Mouse (Mus musculus) neural tube, embryonic 14.5 days (tissue): ENCODE results near the gene Cnnm2. TPM values are rescaled to one million over a fixed set of nuclear protein-coding genes. Genes with fewer than 3 reads are reported as not detected.

Experiments used
- ATAC-seq: fragments of 200-750 bp; cut with Nextera tagmentation; 2 replicates; pipeline ENCODE4 v1.8.0; 2017; ENCODE audit warnings: low read depth, mild to moderate bottlenecking, moderate TSS enrichment, moderate library complexity
- H3K27ac ChIP-seq: fragments of 300-500 bp; sonication (generic); 2 replicates; pipeline ENCODE4 v1.5.1; 2014; ENCODE audit warnings: low read depth, mild to moderate bottlenecking, control low read depth, low read length, moderate library complexity, mixed read lengths
- H3K27me3 ChIP-seq: fragments of 300-500 bp; sonication (generic); 2 replicates; pipeline ENCODE4 v1.6.1; 2014; ENCODE audit warnings: low read length; ENCODE audit not compliant: control insufficient read depth, insufficient read depth
- H3K36me3 ChIP-seq: fragments of 300-500 bp; sonication (generic); 2 replicates; pipeline ENCODE4 v1.6.1; 2014; ENCODE audit warnings: low read length, mixed read lengths; ENCODE audit not compliant: control insufficient read depth, insufficient read depth
- H3K4me1 ChIP-seq: fragments of 300-500 bp; sonication (generic); 2 replicates; pipeline ENCODE4 v1.6.1; 2014; ENCODE audit warnings: low read length; ENCODE audit not compliant: control insufficient read depth, insufficient read depth
- H3K4me2 ChIP-seq: fragments of 300-500 bp; sonication (generic); 2 replicates; pipeline ENCODE4 v1.6.1; 2014; ENCODE audit warnings: mild to moderate bottlenecking, low read depth, low read length, control low read depth
- H3K4me3 ChIP-seq: fragments of 300-500 bp; sonication (generic); 2 replicates; pipeline ENCODE4 v1.5.1; 2014; ENCODE audit warnings: low read depth, low read length, control low read depth, mixed read lengths
- H3K9ac ChIP-seq: fragments of 300-500 bp; sonication (generic); replicated peaks from 2 replicates; pipeline ENCODE4 v1.6.1; 2014; ENCODE audit warnings: low read depth, mild to moderate bottlenecking, control low read depth, low read length, mixed read lengths
- H3K9me3 ChIP-seq: fragments of 300-500 bp; sonication (generic); 2 replicates; pipeline ENCODE4 v1.6.1; 2016; ENCODE audit warnings: low read length; ENCODE audit not compliant: control insufficient read depth
- WGBS: fragments of 180-500 bp; shearing (Covaris S2); extraction: QIAGEN DNeasy Blood & Tissue Kit; methylation state at CpG from one replicate; pipeline ENCODE4 v1.1.7; 2014; 5-methylcytosine and 5-hydroxymethylcytosine counted together
- polyA plus RNA-seq: library from polyadenylated mRNA; unstranded; fragments of >200 nt; fragmentation: Nextera tagmentation; extraction: Ambion mirVana; gene quantifications from 2 replicates; pipeline ENCODE4 v1.2.1, GENCODE M21; 2014

The Cnnm2 gene
- polyA plus RNA-seq, 1 experiment from 2014 or later = 11.7 TPM

DNA sequence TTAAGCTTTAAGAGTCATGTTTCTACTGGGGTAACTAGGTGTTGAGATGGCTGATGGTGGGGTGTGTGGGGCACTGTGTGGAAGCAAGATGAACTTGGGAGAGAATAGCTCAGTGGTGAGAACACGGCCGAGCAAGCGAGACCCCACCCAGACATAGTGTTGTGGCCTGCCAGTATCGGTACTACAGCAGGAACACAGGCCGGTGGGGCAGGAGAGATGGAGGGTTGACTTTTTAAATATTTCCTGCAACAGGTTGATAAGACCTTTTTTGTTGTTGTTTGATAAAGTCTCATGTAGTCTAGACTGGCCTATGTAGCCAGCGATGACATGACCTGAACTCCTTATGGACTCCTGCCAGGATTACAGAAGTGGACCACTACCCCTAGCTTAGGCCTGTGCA is 139.4 kb downstream of the Cnnm2 start:
- no peaks in the 10 kb centered on the region for H3K4me1 ChIP-seq
- H3K4me3 ChIP-seq = no peak overlapping the region
- no peaks in the 10 kb centered on the region for H3K27me3 ChIP-seq
- 94% methylated on average over 6 of the region's 6 CpGs for WGBS
- no peak overlapping the region for H3K4me2 ChIP-seq
- H3K9me3 ChIP-seq = no peaks in the 10 kb centered on the region
- no peak for ATAC-seq
- H3K36me3 ChIP-seq = peaks cover 15% of the 10 kb centered on the region; the same call in 1 of the 2 replicates
- H3K9ac ChIP-seq = no peak overlapping the region
- H3K27ac ChIP-seq = no peak overlapping the region

DNA sequence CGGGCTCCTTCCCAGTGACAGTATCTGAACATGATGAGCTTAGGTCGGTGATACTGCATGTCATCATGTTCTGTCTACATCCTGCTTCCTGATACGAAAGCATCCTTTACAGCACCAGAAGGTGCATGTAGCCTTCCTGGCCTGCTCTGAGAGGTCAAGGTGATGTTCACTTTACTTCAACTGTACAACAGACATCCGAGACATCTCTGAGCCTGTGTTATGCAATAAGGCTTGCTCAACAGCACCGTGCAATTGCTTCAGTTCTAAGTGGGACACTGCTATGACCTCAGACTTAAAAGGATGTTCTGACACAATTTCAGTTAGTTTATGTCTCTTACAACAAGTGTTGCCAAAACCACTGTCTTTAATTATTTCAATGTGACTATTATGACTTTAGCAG is 139.9 kb downstream of the Cnnm2 start:
- Histone ChIP-seq H3K9ac (no peak overlapping the region), H3K27me3 (no peaks in the 10 kb centered on the region), H3K4me3 (no peak overlapping the region), H3K4me1 (no peaks in the 10 kb centered on the region), H3K27ac (no peak overlapping the region), H3K4me2 (no peak overlapping the region), H3K36me3 (peaks cover 12% of the 10 kb centered on the region; the same call in 1 of the 2 replicates), H3K9me3 (no peaks in the 10 kb centered on the region)
- WGBS = 90% methylated on average over 5 of the region's 5 CpGs
- ATAC-seq = no peak

DNA sequence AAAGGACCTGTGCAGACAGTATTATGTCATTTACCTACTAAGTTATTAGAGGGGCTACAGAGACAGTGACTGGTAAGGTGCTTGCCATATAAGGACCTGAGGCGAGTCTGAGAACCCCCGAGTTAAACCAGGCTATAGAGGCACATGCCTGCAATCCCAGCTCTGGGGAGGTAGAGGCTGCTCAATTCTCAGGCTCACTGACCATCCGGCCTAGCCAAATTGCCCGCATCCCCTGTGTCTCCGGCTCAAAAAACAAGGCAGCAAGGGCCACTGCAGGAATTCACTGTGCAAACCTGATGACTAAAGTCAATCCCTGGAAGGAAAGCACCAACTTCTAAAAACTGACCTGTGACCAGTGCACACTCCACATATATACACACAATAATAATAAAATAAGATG is 142.0 kb downstream of the Cnnm2 start:
- H3K27ac ChIP-seq = no peak overlapping the region
- H3K4me2 ChIP-seq = no peak overlapping the region
- no peaks in the 10 kb centered on the region for H3K9me3 ChIP-seq
- WGBS = 94% methylated on average over 5 of the region's 5 CpGs
- ATAC-seq = no peak
- H3K27me3 ChIP-seq = no peaks in the 10 kb centered on the region
- no peak overlapping the region for H3K9ac ChIP-seq
- H3K4me3 ChIP-seq = no peak overlapping the region
- H3K4me1 ChIP-seq = no peaks in the 10 kb centered on the region
- no peaks in the 10 kb centered on the region for H3K36me3 ChIP-seq

DNA sequence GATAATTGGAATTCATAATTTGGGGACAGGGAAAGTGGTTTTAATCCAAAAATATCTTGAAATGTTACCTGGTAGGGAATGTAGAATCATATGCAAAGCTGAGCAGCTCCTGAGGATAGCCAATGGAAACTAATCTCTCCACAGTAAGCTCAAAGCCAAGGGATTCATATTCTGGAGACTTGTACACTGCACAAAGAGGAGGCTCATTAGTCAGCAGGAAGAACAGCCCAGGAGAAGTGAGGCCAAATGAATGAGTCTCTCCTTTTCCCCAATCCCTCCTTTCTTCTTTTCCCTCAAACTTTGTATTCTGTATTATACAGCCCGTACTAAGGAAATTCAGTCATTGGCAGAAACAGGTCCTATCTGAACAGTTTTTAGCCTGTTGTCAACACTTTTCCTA is 143.5 kb downstream of the Cnnm2 start:
- Histone ChIP-seq H3K27ac (no peak overlapping the region), H3K4me1 (no peaks in the 10 kb centered on the region), H3K9ac (no peak overlapping the region), H3K36me3 (no peaks in the 10 kb centered on the region), H3K4me3 (no peak overlapping the region), H3K4me2 (no peak overlapping the region), H3K27me3 (no peaks in the 10 kb centered on the region), H3K9me3 (no peaks in the 10 kb centered on the region)
- no peak for ATAC-seq
- 100% methylated on average over 1 of the region's 1 CpGs for WGBS

DNA sequence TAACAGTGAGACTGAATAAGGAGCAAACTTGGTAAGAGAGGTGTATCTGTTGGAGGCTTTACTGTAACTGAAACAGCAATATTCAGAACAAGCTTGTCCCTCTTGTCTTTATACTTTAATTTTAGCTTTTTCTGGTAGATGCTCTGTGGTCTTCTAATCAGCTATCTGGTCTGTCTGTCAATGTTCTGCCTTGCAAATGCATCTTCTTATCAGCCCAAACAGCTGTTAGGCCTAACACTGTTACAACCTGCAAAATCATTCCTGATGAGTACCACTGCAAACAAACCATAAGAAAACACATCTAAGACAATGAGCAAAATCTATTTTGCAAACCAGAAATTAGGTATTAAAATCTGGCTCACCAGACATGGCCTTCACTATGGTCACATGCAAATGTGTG is 144.0 kb downstream of the Cnnm2 start:
- H3K27me3 ChIP-seq = no peaks in the 10 kb centered on the region
- ATAC-seq = no peak
- no peak overlapping the region for H3K27ac ChIP-seq
- H3K4me2 ChIP-seq = no peak overlapping the region
- H3K9me3 ChIP-seq = no peaks in the 10 kb centered on the region
- no peak overlapping the region for H3K9ac ChIP-seq
- no peaks in the 10 kb centered on the region for H3K36me3 ChIP-seq
- no peaks in the 10 kb centered on the region for H3K4me1 ChIP-seq
- no peak overlapping the region for H3K4me3 ChIP-seq

DNA sequence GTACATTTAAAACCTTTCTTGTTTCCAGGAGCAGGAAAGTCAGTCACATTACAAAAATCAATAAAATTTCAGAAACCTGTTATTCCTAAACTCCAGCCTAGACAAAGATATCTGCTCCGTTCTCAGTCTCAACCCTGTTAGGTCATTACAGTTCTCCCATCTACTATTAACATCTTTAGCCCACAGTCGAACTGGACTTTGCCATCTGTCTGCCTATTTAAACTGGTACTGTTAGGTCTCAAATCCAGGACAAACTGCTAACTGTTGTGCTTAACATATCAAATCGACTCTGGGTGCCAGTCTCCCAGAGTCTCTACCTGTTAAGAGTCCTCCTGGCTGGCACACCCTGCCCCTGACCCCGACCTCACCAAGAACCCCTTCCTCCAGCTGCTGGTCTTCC is 144.6 kb downstream of the Cnnm2 start:
- H3K9ac ChIP-seq = no peak overlapping the region
- H3K9me3 ChIP-seq = no peaks in the 10 kb centered on the region
- H3K4me1 ChIP-seq = no peaks in the 10 kb centered on the region
- ATAC-seq = no peak
- H3K4me3 ChIP-seq = no peak overlapping the region
- no peak overlapping the region for H3K4me2 ChIP-seq
- 84% methylated on average over 4 of the region's 4 CpGs for WGBS
- no peaks in the 10 kb centered on the region for H3K36me3 ChIP-seq
- H3K27ac ChIP-seq = no peak overlapping the region
- no peaks in the 10 kb centered on the region for H3K27me3 ChIP-seq

DNA sequence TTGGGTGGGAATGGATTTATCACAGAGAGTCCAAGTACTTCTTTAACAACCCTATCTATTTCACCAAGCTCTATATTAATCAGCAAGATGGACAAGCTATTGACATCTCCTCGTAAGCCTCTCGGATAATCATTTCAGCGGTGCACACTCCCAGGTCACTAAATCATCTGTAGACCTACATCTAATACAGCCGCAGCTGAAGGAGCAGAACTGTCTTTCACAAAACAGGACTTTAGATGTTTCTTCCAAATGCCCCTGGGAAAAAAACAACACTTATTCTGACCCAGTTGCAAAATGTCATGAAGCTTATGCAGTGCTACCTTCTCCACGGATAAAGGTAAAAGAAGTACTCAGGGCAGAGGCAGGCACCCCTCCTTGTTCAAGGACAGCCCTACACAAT is 146.8 kb downstream of the Cnnm2 start:
- Histone ChIP-seq H3K27ac (no peak overlapping the region), H3K9ac (no peak overlapping the region), H3K4me1 (no peaks in the 10 kb centered on the region), H3K27me3 (no peaks in the 10 kb centered on the region), H3K36me3 (no peaks in the 10 kb centered on the region), H3K4me3 (no peak overlapping the region), H3K4me2 (no peak overlapping the region), H3K9me3 (no peaks in the 10 kb centered on the region)
- WGBS = 71% methylated on average over 5 of the region's 5 CpGs
- ATAC-seq = no peak

DNA sequence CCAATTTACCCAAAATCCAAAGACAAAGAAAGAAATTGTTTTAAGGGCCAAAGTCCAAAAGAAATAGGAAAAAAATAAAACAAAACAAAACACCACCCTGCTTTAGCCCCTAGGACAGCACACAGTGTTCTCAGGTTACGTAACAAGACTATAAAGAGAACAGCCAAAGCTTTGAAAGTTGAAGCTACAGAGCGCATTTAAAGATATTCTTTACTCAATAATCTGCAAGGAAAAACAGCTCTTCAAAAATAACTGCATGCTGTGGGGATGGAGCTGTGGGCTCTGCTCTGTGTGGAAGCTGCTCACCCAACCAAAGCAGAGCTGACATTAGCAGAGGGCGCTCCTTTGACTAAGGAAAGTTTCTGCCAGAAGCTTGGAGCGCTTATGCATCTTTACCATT is 147.6 kb downstream of the Cnnm2 start:
- H3K27me3 ChIP-seq = no peaks in the 10 kb centered on the region

DNA sequence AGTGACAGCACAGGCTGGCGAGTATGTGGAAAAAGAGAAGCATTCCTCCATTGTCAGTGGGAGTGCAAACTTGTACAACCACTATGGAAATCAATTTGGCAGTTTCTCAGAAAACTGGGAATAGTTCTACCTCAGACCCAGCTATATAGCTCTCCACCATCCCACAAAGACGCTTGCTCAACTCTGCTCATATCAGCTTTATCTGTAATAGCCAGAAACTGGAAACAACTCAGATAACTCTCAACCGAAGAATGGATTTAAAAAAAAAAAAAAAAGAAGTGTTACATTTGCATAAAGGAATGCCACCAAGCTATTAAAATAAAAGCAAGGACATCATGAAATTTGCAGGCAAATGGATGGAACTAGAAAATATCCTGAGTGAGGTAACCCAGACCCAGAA is 150.1 kb downstream of the Cnnm2 start:
- ATAC-seq = no peak
- Histone ChIP-seq H3K9me3 (no peaks in the 10 kb centered on the region), H3K4me2 (no peak overlapping the region), H3K27me3 (no peaks in the 10 kb centered on the region), H3K4me1 (no peaks in the 10 kb centered on the region), H3K9ac (no peak overlapping the region), H3K36me3 (no peaks in the 10 kb centered on the region), H3K4me3 (no peak overlapping the region), H3K27ac (no peak overlapping the region)
- 93% methylated on average over 3 of the region's 3 CpGs for WGBS

More for the DNA sequence above, 147.6 kb downstream of the Cnnm2 start:
- Histone ChIP-seq H3K9me3 (no peaks in the 10 kb centered on the region), H3K4me3 (no peak overlapping the region), H3K4me1 (no peaks in the 10 kb centered on the region), H3K4me2 (no peak overlapping the region), H3K9ac (no peak overlapping the region), H3K27ac (no peak overlapping the region), H3K36me3 (no peaks in the 10 kb centered on the region)
- no peak for ATAC-seq
- 64% methylated on average over 4 of the region's 4 CpGs for WGBS

DNA sequence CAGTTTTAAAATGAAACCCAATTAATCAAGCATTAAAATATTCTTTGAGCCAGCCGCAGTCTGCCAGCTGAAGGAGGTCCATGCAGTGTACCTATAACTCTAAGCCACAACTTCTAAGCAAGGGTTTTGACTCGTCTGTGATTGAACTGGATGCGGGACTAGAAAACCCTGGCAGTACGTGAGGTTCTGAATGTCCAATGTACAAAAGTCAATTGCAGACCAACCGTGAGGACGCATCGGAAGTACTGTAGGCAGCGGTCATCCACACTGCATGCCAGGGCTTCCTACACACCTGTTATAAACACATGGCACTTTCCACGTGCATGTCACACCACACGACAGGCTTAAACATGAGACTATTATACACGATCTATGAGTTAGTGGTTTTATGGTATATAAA is 152.2 kb downstream of the Cnnm2 start:
- no peak overlapping the region for H3K4me3 ChIP-seq
- no peak for ATAC-seq
- H3K27me3 ChIP-seq = no peaks in the 10 kb centered on the region
- H3K9ac ChIP-seq = no peak overlapping the region
- 97% methylated on average over 11 of the region's 11 CpGs for WGBS
- no peaks in the 10 kb centered on the region for H3K9me3 ChIP-seq
- H3K4me1 ChIP-seq = no peaks in the 10 kb centered on the region
- no peak overlapping the region for H3K4me2 ChIP-seq
- no peak overlapping the region for H3K27ac ChIP-seq
- H3K36me3 ChIP-seq = no peaks in the 10 kb centered on the region
